Mouse (Mus musculus) stomach, postnatal 0 days (tissue): ENCODE measurements around the gene Stx19. TPM values are rescaled to one million over a fixed set of nuclear protein-coding genes. Genes with fewer than 3 reads are reported as not detected.

Experiments
- ATAC-seq: fragments of 200-750 bp; cut with Nextera tagmentation; 2 replicates; pipeline ENCODE4 v1.8.0; 2017; ENCODE audit not compliant: low FRiP score, low TSS enrichment
- DNase-seq: peaks from one replicate; pipeline ENCODE4 v3.0.0-alpha.2; 2016; ENCODE audit warnings: low spot score
- H3K27ac ChIP-seq: fragments of 300-500 bp; sonication (generic); replicated peaks from 2 replicates; pipeline ENCODE4 v1.5.1; 2014; ENCODE audit warnings: mild to moderate bottlenecking, control low read depth
- H3K27me3 ChIP-seq: fragments of 300-500 bp; sonication (generic); 2 replicates; pipeline ENCODE4 v1.6.1; 2014; ENCODE audit warnings: low read length; ENCODE audit not compliant: control insufficient read depth, insufficient read depth
- H3K36me3 ChIP-seq: fragments of 300-500 bp; sonication (generic); 2 replicates; pipeline ENCODE4 v1.6.1; 2014; ENCODE audit warnings: low read length, mixed read lengths; ENCODE audit not compliant: control insufficient read depth, insufficient read depth
- H3K4me1 ChIP-seq: fragments of 300-500 bp; sonication (generic); replicated peaks from 2 replicates; pipeline ENCODE4 v1.6.1; 2014; ENCODE audit warnings: antibody characterized with exemption; ENCODE audit not compliant: control insufficient read depth, insufficient read depth
- H3K4me2 ChIP-seq: fragments of 300-500 bp; sonication (generic); replicated peaks from 2 replicates; pipeline ENCODE4 v1.6.1; 2014; ENCODE audit warnings: low read depth, mild to moderate bottlenecking, control low read depth, moderate library complexity
- H3K4me3 ChIP-seq: fragments of 300-500 bp; sonication (generic); 2 replicates; pipeline ENCODE4 v1.5.1; 2014; ENCODE audit warnings: low read depth, low read length, control low read depth
- H3K9ac ChIP-seq: fragments of 300-500 bp; sonication (generic); 2 replicates; pipeline ENCODE4 v1.6.1; 2014; ENCODE audit warnings: mild to moderate bottlenecking, low read length, control low read depth, mixed read lengths
- H3K9me3 ChIP-seq: fragments of 300-500 bp; sonication (generic); 2 replicates; pipeline ENCODE4 v1.6.1; 2016; ENCODE audit warnings: low read length; ENCODE audit not compliant: control insufficient read depth
- CTCF ChIP-seq: IDR thresholded peaks from 2 replicates; pipeline ENCODE4 v1.5.1; 2016; ENCODE audit warnings: antibody characterized with exemption, low read depth, mild to moderate bottlenecking, moderate library complexity
- EP300 ChIP-seq: optimal IDR thresholded peaks from 2 replicates; pipeline ENCODE3; 2016; ENCODE audit warnings: antibody characterized with exemption
- WGBS: fragments of 180-500 bp; shearing (Covaris S2); extraction: QIAGEN DNeasy Blood & Tissue Kit; methylation state at CpG from one replicate; pipeline ENCODE4 v1.1.7; 2014; 5-methylcytosine and 5-hydroxymethylcytosine counted together
- polyA plus RNA-seq: library from polyadenylated mRNA; unstranded; fragments of >200 nt; fragmentation: Nextera tagmentation; extraction: Ambion mirVana; gene quantifications from 2 replicates; pipeline ENCODE4 v1.2.1, GENCODE M21; 2015

Stx19 gene
- 12.9 and 14.1 TPM in 2 replicates for polyA plus RNA-seq

DNA sequence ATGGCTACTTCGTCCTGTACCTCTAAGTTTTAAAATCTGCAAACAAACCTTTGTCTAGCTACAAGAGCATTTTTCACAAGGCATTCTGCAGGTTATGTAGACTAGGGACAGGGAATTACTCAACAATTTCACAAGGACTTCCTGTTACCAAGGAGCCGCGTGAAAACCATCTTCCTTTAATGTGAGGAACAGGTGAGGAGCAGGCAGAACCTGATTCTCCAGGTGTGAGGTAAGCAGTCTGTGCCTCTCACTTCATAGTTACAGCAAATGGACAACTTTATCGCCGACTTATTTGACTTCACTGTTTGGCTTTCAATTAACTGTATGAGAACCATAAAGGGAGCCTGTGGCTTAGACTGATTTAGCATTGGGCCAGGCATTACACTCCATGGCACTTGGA is at the start of gene Stx19:
Gene Stx19, plus strand, starts transcription at position 186 of the 400 bp plus-strand sequence.
- ATAC-seq (peak; percentile 96), DNase-seq (peak; percentile 85)
- Histone ChIP-seq H3K9ac (no peak within 1 kb of the TSS), H3K36me3 (no peaks in the 10 kb centered on the region), H3K4me2 (no peak within 1 kb of the TSS), H3K4me1 (no peaks in the 10 kb centered on the region), H3K27me3 (no peaks in the 10 kb centered on the region), H3K4me3 (peak within 1 kb of the TSS; percentile 18; the same call in 1 of the 2 replicates), H3K9me3 (no peaks in the 10 kb centered on the region), H3K27ac (peak within 1 kb of the TSS; percentile 80)
- 24% methylated on average over 5 of the region's 5 CpGs for WGBS
- peak; percentile 65 for TF ChIP-seq EP300
- no peak for TF ChIP-seq CTCF

DNA sequence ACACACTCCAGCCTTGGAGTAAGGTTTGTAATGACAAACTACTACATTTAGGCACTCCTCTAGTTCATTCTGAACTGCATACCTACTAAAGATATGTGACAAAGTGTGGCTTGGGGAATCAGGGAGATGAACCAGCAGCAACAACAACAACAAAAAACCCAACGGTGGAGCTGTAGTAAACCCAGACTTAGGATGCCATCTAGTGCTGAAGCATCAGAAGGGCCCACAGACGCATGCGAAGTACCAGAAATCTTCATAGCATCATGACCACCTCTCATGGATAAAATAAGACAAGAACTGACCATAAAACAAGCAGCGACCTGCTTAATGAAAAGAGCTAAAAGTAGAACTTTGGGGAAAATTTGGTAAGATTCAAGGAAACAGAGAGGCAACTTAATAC is 41.0 kb upstream of the Stx19 start:
- WGBS, result 79% methylated on average over 4 of the region's 4 CpGs
- H3K27ac ChIP-seq, result no peak overlapping the region
- H3K36me3 ChIP-seq, result no peaks in the 10 kb centered on the region
- DNase-seq, result no peak
- ATAC-seq, result no peak
- H3K4me2 ChIP-seq, result no peak overlapping the region
- peak; percentile 49 for TF ChIP-seq CTCF
- TF ChIP-seq EP300, result no peak
- no peak overlapping the region for H3K4me3 ChIP-seq
- H3K9me3 ChIP-seq, result no peaks in the 10 kb centered on the region
- H3K9ac ChIP-seq, result no peak overlapping the region
- no peaks in the 10 kb centered on the region for H3K4me1 ChIP-seq
- no peaks in the 10 kb centered on the region for H3K27me3 ChIP-seq

DNA sequence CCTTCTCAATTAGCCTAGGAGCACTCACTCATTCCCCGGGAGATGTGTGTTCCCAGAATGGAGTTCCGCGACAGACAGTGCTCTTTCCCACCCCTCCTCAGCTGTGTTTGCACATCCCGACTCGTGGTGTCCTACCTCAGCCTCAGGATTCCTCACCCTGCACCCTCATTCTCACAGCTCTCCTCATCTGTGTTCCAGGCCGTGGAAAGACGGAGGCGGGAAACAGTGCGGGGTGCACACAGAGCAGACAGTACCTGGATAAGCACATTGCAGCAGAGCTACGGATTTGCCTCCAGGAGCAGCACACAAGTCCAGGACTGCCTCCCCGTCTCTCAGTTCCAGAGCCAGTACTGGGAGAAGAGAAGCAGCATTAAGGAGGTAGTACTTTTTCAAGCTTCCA is 38.4 kb upstream of the Stx19 start:
- Histone ChIP-seq H3K4me1 (no peaks in the 10 kb centered on the region), H3K4me2 (no peak overlapping the region), H3K9me3 (no peaks in the 10 kb centered on the region), H3K27ac (no peak overlapping the region), H3K4me3 (no peak overlapping the region), H3K27me3 (no peaks in the 10 kb centered on the region), H3K9ac (no peak overlapping the region), H3K36me3 (no peaks in the 10 kb centered on the region)
- ATAC-seq (no peak), DNase-seq (no peak)
- 87% methylated on average over 11 of the region's 11 CpGs for WGBS
- TF ChIP-seq EP300 (no peak), CTCF (no peak)

DNA sequence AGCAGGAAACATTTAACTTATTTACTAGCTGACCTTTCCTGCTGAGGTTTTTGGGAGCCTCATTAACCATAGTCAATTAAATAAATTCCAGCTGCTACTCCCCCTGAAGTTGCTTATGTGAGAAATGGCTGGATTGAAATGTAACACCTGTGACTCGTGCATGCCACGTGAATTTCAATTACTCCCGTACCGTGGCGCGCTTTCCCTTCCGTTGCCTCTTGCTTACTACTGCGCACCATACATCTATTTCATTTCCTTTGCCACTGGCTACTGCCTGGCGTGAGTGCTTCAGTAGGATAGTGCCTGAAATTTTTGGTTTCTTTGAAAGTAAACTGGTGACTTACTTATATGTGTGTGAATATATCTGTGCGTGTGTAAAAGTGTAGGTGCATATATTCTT is 36.2 kb upstream of the Stx19 start:
- no peak for ATAC-seq

DNA sequence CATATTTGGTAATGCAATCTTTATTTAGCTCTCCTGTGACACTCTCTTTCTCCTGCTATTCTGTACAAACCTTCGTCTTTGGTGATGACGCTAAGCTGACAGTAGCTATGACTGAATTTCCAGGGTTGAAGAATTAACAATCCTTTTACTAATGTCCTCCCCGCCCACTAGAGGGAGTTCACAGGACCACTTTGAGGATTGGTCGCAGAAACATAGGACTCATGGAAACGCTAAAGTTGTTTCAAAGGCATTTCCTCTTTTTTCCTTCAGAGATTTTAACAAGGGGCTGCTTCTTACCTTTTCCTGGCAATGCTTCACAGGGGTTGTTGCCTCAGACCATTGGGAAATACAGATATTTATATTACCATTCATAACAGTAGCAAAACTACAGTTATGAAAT is 32.2 kb upstream of the Stx19 start:
- ATAC-seq (no peak), DNase-seq (no peak)
- 53% methylated on average over 5 of the region's 5 CpGs for WGBS
- Histone ChIP-seq H3K4me1 (no peaks in the 10 kb centered on the region), H3K36me3 (no peaks in the 10 kb centered on the region), H3K9me3 (no peaks in the 10 kb centered on the region), H3K27ac (no peak overlapping the region), H3K27me3 (no peaks in the 10 kb centered on the region), H3K9ac (no peak overlapping the region), H3K4me2 (no peak overlapping the region), H3K4me3 (no peak overlapping the region)
- TF ChIP-seq CTCF (peak; percentile 69), EP300 (no peak)

More for the DNA sequence above, 36.2 kb upstream of the Stx19 start:
- DNase-seq, result no peak
- Histone ChIP-seq H3K27me3 (no peaks in the 10 kb centered on the region), H3K9ac (no peak overlapping the region), H3K4me3 (no peak overlapping the region), H3K4me2 (no peak overlapping the region), H3K27ac (no peak overlapping the region), H3K36me3 (no peaks in the 10 kb centered on the region), H3K9me3 (no peaks in the 10 kb centered on the region), H3K4me1 (no peaks in the 10 kb centered on the region)
- WGBS, result 67% methylated on average over 10 of the region's 10 CpGs
- TF ChIP-seq EP300 (no peak), CTCF (no peak)

DNA sequence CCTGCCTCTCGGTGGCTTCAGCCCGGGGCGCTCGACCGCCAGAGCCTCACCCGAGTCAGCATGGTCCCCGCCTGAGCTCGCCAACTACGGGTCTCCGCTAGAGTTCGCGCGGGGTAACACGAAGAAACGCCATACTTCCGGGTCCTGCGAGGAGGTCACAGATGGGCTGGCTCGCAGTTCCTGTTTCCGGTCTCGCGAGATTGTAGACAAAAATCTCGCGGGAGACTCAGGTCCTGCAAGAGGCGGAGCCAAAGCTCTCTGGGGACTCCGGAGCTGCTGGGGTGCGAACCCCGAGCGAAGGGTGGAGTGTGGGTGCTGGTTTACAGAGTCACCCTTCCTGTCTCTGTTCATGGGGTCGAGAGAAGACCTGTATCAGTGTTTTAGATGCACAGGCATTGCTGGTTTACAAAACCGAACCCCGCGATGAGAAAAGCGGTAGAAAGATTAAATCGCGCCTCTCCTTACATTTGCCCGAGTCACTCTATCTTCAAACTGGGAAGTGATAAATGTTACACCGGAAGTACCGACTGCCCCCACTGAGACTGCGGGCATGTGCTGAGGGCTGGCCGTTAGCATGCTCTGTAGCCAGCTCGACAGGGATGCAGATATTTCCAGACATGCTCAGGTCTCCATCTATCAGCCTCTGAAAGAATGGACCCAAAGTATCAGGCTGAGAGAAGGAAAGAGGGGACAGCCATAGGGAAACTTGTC is 27.7 kb upstream of the Stx19 start, which contains the start of gene Nsun3:
Gene Nsun3, minus strand, starts transcription at position 198 of the 711 bp plus-strand sequence.
- no peaks in the 10 kb centered on the region for H3K36me3 ChIP-seq
- TF ChIP-seq CTCF (peak; percentile 23; the same call in 1 of the 2 replicates), EP300 (peak; percentile 99)
- H3K4me2 ChIP-seq, result peak within 1 kb of the TSS; percentile 77
- H3K4me1 ChIP-seq, result no peaks in the 10 kb centered on the region
- peak within 1 kb of the TSS; percentile 92 for H3K27ac ChIP-seq
- 2% methylated on average over 41 of the region's 41 CpGs for WGBS
- ATAC-seq, result peak; percentile 100
- H3K9me3 ChIP-seq, result no peaks in the 10 kb centered on the region
- peak; percentile 96 for DNase-seq
- H3K4me3 ChIP-seq, result peak within 1 kb of the TSS; percentile 67
- peak within 1 kb of the TSS; percentile 75 for H3K9ac ChIP-seq
- H3K27me3 ChIP-seq, result no peaks in the 10 kb centered on the region
